Mouse (Mus musculus): ENCODE data around the gene Gap43. TPM values are rescaled to one million over a fixed set of nuclear protein-coding genes. Genes with fewer than 3 reads are reported as not detected.
"Not testable (repeated sequence)": the region's sequence is repeated elsewhere in the genome, so short reads cannot be mapped to it uniquely, and the experiment has no call there.

Gene Gap43
- polyA plus RNA-seq, 1 experiment = 67.6 TPM

DNA sequence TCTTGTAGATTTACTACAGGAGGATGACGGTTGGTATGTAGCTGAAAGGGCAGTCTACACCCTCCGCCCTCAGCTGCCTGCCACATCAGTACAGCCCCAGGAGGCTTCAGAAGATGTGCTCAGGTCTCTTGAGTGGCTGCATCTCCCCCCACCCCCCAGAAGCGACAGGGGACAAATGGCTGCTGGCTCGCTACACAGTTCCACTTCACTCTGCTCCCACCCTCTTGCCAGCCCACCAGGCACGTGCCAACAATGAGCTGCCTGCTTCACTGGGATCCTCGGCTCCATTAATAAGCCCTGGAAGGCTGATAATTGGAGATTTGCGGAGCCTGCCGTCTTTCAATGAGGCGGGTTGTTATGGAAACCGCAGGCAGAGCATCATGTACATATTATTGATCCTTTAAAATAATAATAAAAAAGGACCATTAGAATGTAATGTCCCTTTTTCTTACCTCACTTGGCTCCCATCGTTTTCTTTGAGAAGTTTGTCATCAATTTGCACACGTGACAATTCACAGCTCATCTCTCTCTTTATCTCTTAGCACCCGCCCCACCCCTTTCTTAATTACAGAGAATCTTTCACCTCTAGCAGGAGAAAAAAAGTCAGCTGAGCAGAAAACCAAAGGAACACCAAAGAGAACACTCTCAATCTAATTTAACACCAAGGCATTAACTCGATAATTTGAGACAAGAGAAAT lies 64.8 kb downstream of the Gap43 start:
- H3K4me3 ChIP-seq (ENCODE audit: insufficient read depth, low read length) = no peak overlapping the region
- TF ChIP-seq POLR2A (IDR thresholded peaks at IDR 0.05; ENCODE audit: low read depth, low read length) = no peak
- TF ChIP-seq CTCF (IDR thresholded peaks at IDR 0.05; ENCODE audit: borderline replicate concordance, insufficient read depth, low read length) = no peak

GRCm38 (mm10) chr16:42271213-42271612 lies 69.2 kb downstream of the Gap43 start:
- Histone ChIP-seq H3K4me1 (ENCODE audit: control insufficient read depth, insufficient read depth, low read length) (no peaks in the 10 kb centered on the region), H3K4me3 (ENCODE audit: insufficient read depth, low read length) (no peak overlapping the region), H3K27ac (ENCODE audit: insufficient read depth, low read length) (no peak overlapping the region)
- TF ChIP-seq POLR2A (IDR thresholded peaks at IDR 0.05; ENCODE audit: low read depth, low read length) (no peak), CTCF (IDR thresholded peaks at IDR 0.05; ENCODE audit: borderline replicate concordance, insufficient read depth, low read length) (no peak)

More for the DNA sequence above, 64.8 kb downstream of the Gap43 start:
- Histone ChIP-seq H3K27ac (ENCODE audit: insufficient read depth, low read length) (no peak overlapping the region), H3K4me1 (ENCODE audit: control insufficient read depth, insufficient read depth, low read length) (no peaks in the 10 kb centered on the region)

GRCm38 (mm10) chr16:42269587-42269967 lies 70.9 kb downstream of the Gap43 start:
- H3K4me1 ChIP-seq (ENCODE audit: control insufficient read depth, insufficient read depth, low read length) = no peaks in the 10 kb centered on the region
- no peak overlapping the region for H3K4me3 ChIP-seq (ENCODE audit: insufficient read depth, low read length)
- H3K27ac ChIP-seq (ENCODE audit: insufficient read depth, low read length) = no peak overlapping the region
- TF ChIP-seq CTCF (IDR thresholded peaks at IDR 0.05; ENCODE audit: borderline replicate concordance, insufficient read depth, low read length) = no peak
- no peak for TF ChIP-seq POLR2A (IDR thresholded peaks at IDR 0.05; ENCODE audit: low read depth, low read length)

DNA sequence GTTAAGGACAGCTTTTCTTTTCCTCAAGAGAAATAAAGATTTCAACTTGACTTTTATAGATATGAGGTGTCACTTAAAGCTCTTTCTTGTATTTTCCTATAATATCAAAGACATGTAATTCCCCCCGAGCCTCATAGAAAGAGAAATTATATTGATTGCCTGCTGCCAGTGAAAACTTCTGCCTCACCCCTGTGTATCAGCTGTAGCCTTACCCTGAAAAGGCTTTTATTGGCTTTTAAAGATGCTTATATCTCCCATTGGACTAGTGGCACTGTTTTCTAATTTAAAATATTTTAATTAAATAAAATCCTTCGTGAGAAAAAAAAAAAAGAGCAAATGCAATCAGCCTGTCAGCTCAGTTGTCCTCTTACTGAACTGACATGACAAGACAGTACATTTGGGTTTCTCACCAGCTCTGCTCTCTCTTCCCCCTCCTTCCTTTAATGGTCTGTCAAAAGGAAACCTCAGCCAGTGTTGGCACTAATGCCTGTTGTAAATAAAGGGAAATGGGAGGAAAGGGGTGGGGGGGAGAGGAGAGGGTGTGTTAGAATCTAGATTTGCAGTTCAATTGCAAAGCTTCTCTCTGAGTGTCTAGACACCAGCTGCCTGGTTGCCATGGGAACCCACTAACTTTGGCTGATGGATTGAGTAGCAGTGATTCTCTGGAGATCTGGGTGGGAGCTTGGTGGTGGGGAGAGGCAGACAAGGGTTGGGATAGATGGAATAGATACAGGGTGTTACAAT lies 71.4 kb downstream of the Gap43 start:
- Histone ChIP-seq H3K4me1 (ENCODE audit: control insufficient read depth, insufficient read depth, low read length) (no peaks in the 10 kb centered on the region), H3K4me3 (ENCODE audit: insufficient read depth, low read length) (no peak overlapping the region), H3K27ac (ENCODE audit: insufficient read depth, low read length) (no peak overlapping the region)
- TF ChIP-seq POLR2A (IDR thresholded peaks at IDR 0.05; ENCODE audit: low read depth, low read length) = no peak
- no peak for TF ChIP-seq CTCF (IDR thresholded peaks at IDR 0.05; ENCODE audit: borderline replicate concordance, insufficient read depth, low read length)

DNA sequence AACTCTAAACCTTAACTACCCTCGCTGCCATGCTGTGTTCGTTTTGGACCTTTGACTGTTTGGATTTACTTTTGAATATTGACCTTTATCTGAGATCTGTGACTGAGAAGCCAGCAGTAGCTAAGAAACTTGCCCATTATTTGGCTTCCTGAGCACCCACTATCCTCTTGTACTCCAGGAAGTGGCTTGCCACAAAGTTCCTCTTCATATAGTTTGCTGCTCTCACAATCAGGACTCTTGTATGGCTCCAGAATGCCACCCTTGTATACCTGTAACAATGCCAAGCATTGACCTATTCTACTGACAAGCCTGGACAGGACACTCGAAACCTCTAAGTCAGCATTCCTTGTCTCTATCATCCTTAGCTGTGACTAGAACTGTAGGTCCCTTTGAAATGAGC lies 75.3 kb downstream of the Gap43 start:
- TF ChIP-seq CTCF (IDR thresholded peaks at IDR 0.05; ENCODE audit: borderline replicate concordance, insufficient read depth, low read length) = no peak
- no peak for TF ChIP-seq POLR2A (IDR thresholded peaks at IDR 0.05; ENCODE audit: low read depth, low read length)
- Histone ChIP-seq H3K27ac (ENCODE audit: insufficient read depth, low read length) (no peak overlapping the region), H3K4me1 (ENCODE audit: control insufficient read depth, insufficient read depth, low read length) (no peaks in the 10 kb centered on the region), H3K4me3 (ENCODE audit: insufficient read depth, low read length) (no peak overlapping the region)

DNA sequence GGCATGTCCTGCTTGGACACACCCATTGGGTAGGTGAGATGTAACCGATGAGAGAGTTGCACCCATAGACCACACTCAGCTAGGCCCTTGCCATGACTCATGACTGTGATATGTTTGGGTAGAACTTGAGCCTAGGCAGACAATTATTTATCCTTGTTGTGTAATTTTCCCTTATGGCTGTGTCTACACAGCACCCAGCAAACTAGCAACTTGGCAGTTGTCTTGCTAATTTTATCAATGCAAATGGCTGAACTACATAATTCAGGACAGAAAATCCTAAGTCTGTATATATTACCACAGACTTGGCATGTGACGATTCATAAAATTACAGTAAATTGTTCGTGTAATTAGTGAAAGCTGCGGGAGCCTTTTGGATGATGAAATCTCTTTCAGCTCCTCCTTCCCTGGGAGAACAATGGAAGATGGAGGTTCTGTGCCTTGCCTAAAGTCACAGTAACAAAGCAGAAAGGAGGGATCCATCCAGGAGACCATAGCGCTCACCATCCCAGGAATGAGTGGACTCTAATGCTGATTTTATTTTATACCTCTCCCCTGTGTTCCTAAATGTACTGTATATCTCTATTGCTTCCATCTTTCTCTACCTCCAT lies 77.4 kb downstream of the Gap43 start:
- no peaks in the 10 kb centered on the region for H3K4me1 ChIP-seq (ENCODE audit: control insufficient read depth, insufficient read depth, low read length)
- H3K27ac ChIP-seq (ENCODE audit: insufficient read depth, low read length) = no peak overlapping the region
- no peak overlapping the region for H3K4me3 ChIP-seq (ENCODE audit: insufficient read depth, low read length)
- TF ChIP-seq POLR2A (IDR thresholded peaks at IDR 0.05; ENCODE audit: low read depth, low read length) = no peak
- TF ChIP-seq CTCF (IDR thresholded peaks at IDR 0.05; ENCODE audit: borderline replicate concordance, insufficient read depth, low read length) = no peak

GRCm38 (mm10) chr16:42255693-42256092 lies 84.8 kb downstream of the Gap43 start:
- H3K27ac ChIP-seq (ENCODE audit: insufficient read depth, low read length) = no peak overlapping the region
- no peak for TF ChIP-seq CTCF (IDR thresholded peaks at IDR 0.05; ENCODE audit: borderline replicate concordance, insufficient read depth, low read length)
- TF ChIP-seq POLR2A (IDR thresholded peaks at IDR 0.05; ENCODE audit: low read depth, low read length) = no peak
- H3K4me1 ChIP-seq (ENCODE audit: control insufficient read depth, insufficient read depth, low read length) = no peaks in the 10 kb centered on the region
- no peak overlapping the region for H3K4me3 ChIP-seq (ENCODE audit: insufficient read depth, low read length)

DNA sequence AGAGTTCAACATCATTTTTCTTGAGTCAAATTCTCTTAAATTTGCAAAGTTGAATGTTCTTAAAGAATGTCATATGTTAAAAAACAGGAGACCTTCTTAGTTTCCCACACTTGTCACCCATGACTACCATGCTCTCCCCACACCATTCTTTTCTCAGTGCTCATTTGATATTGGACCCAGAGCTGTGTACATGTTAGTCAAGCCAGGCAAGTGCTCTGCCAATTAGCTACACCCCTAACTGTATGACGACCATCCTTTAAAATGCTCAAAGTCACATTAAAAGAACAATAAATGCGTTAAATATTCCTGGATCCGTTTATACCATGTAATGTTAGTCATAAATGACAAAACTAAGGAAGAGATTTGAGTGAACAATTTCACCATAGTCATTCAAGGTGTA lies 85.2 kb downstream of the Gap43 start:
- Histone ChIP-seq H3K27ac (ENCODE audit: insufficient read depth, low read length) (no peak overlapping the region), H3K4me3 (ENCODE audit: insufficient read depth, low read length) (no peak overlapping the region), H3K4me1 (ENCODE audit: control insufficient read depth, insufficient read depth, low read length) (no peaks in the 10 kb centered on the region)
- TF ChIP-seq POLR2A (IDR thresholded peaks at IDR 0.05; ENCODE audit: low read depth, low read length) (no peak), CTCF (IDR thresholded peaks at IDR 0.05; ENCODE audit: borderline replicate concordance, insufficient read depth, low read length) (no peak)

GRCm38 (mm10) chr16:42252252-42252651 lies 88.2 kb downstream of the Gap43 start:
- Histone ChIP-seq H3K27ac (ENCODE audit: insufficient read depth, low read length) (no peak overlapping the region), H3K4me1 (ENCODE audit: control insufficient read depth, insufficient read depth, low read length) (no peaks in the 10 kb centered on the region), H3K4me3 (ENCODE audit: insufficient read depth, low read length) (no peak overlapping the region)
- TF ChIP-seq CTCF (IDR thresholded peaks at IDR 0.05; ENCODE audit: borderline replicate concordance, insufficient read depth, low read length) (no peak), POLR2A (IDR thresholded peaks at IDR 0.05; ENCODE audit: low read depth, low read length) (no peak)

- H3K4me3 ChIP-seq (ENCODE audit: insufficient read depth, low read length); H3K27ac ChIP-seq (ENCODE audit: insufficient read depth, low read length); H3K4me1 ChIP-seq (ENCODE audit: control insufficient read depth, insufficient read depth, low read length): not testable (repeated sequence)
Measured at GRCm38 (mm10) chr16:42244121-42244520, 96.3 kb downstream of the Gap43 start.

Data from embryonic fibroblast, embryonic 13.5 days (primary cell).